Mouse (Mus musculus): Measurements from ENCODE around the gene Mbd3. TPM values are rescaled to one million over a fixed set of nuclear protein-coding genes. Genes with fewer than 3 reads are reported as not detected.
A peak's percentile ranks its signal among the peaks of the same experiment; 100 is the strongest.

The Mbd3 gene
- total RNA-seq, 2 experiments from 2014 or later, result 85.2 to 88.9 TPM

GRCm38 (mm10) chr10:80429800-80430199 lies 30.4 kb upstream of the Mbd3 start:
- intact Hi-C loops (cut with DNase I), result no loop called here
- DNase-seq (ENCODE audit: low spot score), result no peak

GRCm38 (mm10) chr10:80425041-80425440 lies 25.7 kb upstream of the Mbd3 start:
- intact Hi-C loops (cut with DNase I), result no loop called here
- no peak for DNase-seq (ENCODE audit: low spot score)

- intact Hi-C loops (cut with DNase I), result no loop called here
- DNase-seq (ENCODE audit: low spot score), result no peak
Observed at GRCm38 (mm10) chr10:80423562-80423961, 24.2 kb upstream of the Mbd3 start.

GRCm38 (mm10) chr10:80421651-80422472 lies 22.5 kb upstream of the Mbd3 start:
- no peak for DNase-seq (ENCODE audit: low spot score)
- intact Hi-C loops (cut with DNase I), result no loop called here

GRCm38 (mm10) chr10:80421208-80421607 lies 21.9 kb upstream of the Mbd3 start:
- no peak for DNase-seq (ENCODE audit: low spot score)

GRCm38 (mm10) chr10:80420729-80421128 lies 21.4 kb upstream of the Mbd3 start:
- intact Hi-C loops (cut with DNase I), result no loop called here
- DNase-seq (ENCODE audit: low spot score), result no peak

More at GRCm38 (mm10) chr10:80421208-80421607, 21.9 kb upstream of the Mbd3 start:
- intact Hi-C loops (cut with DNase I), result no loop called here

GRCm38 (mm10) chr10:80419419-80419818 lies 20.1 kb upstream of the Mbd3 start:
- no peak for DNase-seq (ENCODE audit: low spot score)

GRCm38 (mm10) chr10:80418311-80418710 lies 19.0 kb upstream of the Mbd3 start:
- intact Hi-C loops (cut with DNase I), result no loop called here
- no peak for DNase-seq (ENCODE audit: low spot score)

More at GRCm38 (mm10) chr10:80419419-80419818, 20.1 kb upstream of the Mbd3 start:
- intact Hi-C loops (cut with DNase I), result no loop called here

GRCm38 (mm10) chr10:80417841-80418240 lies 18.5 kb upstream of the Mbd3 start:
- no peak for DNase-seq (ENCODE audit: low spot score)

GRCm38 (mm10) chr10:80417371-80417770 lies 18.0 kb upstream of the Mbd3 start:
- no peak for DNase-seq (ENCODE audit: low spot score)
- intact Hi-C loops (cut with DNase I), result no loop called here

More at GRCm38 (mm10) chr10:80417841-80418240, 18.5 kb upstream of the Mbd3 start:
- intact Hi-C loops (cut with DNase I), result no loop called here

- intact Hi-C loops (cut with DNase I), result no loop called here
- DNase-seq (ENCODE audit: low spot score), result no peak
Observed at GRCm38 (mm10) chr10:80415566-80415965, 16.2 kb upstream of the Mbd3 start.

- peak; percentile 57 for DNase-seq (ENCODE audit: low spot score)
- intact Hi-C loops (cut with DNase I), result no loop called here
Observed at GRCm38 (mm10) chr10:80412656-80413541, 13.5 kb upstream of the Mbd3 start.

GRCm38 (mm10) chr10:80407924-80408323 lies 8.6 kb upstream of the Mbd3 start:
- intact Hi-C loops (cut with DNase I), result no loop called here
- no peak for DNase-seq (ENCODE audit: low spot score)

- intact Hi-C loops (cut with DNase I), result no loop called here
- DNase-seq (ENCODE audit: low spot score), result peak; percentile 89
Observed at GRCm38 (mm10) chr10:80406684-80407501, 7.5 kb upstream of the Mbd3 start, which contains the start of gene Uqcr11. TSS of gene Uqcr11 (minus strand) at chr10:80406830.

- intact Hi-C loops (cut with DNase I), result no loop called here
Observed at GRCm38 (mm10) chr10:80405481-80406173, 6.3 kb upstream of the Mbd3 start.

GRCm38 (mm10) chr10:80403044-80403692 lies 3.8 kb upstream of the Mbd3 start:
- intact Hi-C loops (cut with DNase I), result no loop called here
- DNase-seq (ENCODE audit: low spot score), result no peak

More at GRCm38 (mm10) chr10:80405481-80406173, 6.3 kb upstream of the Mbd3 start:
- DNase-seq (ENCODE audit: low spot score), result no peak

GRCm38 (mm10) chr10:80400704-80401161 lies 1.4 kb upstream of the Mbd3 start:
- intact Hi-C loops (cut with DNase I), result no loop called here

GRCm38 (mm10) chr10:80399973-80400703 lies 788 bp upstream of the Mbd3 start:
- no peak for DNase-seq (ENCODE audit: low spot score)
- intact Hi-C loops (cut with DNase I), result no loop called here

More at GRCm38 (mm10) chr10:80400704-80401161, 1.4 kb upstream of the Mbd3 start:
- no peak for DNase-seq (ENCODE audit: low spot score)

Measured in heart, postnatal 25 days (tissue).